Mouse (Mus musculus) frontal cortex, adult 2 months (tissue): ENCODE data around the gene Wdr73. TPM values are rescaled to one million over a fixed set of nuclear protein-coding genes. Genes with fewer than 3 reads are reported as not detected.
A peak's percentile ranks its signal among the peaks of the same experiment; 100 is the strongest.

Experiments used
- DNase-seq, 2 experiments: peaks; one replicate each; pipeline ENCODE4 v3.0.0; 2022; ENCODE audit warnings: low spot score in 1 of 2; ENCODE audit errors: extremely low spot score in 1 of 2
- polyA plus RNA-seq: library from polyadenylated mRNA; depleted of rRNA; stranded (reverse); fragments of >200 nt; gene quantifications from 2 replicates; pipeline ENCODE4 v1.2.3, GENCODE M21; 2012; rRNA removed

Wdr73 gene
- polyA plus RNA-seq, 1 experiment = 28.0 TPM

DNA sequence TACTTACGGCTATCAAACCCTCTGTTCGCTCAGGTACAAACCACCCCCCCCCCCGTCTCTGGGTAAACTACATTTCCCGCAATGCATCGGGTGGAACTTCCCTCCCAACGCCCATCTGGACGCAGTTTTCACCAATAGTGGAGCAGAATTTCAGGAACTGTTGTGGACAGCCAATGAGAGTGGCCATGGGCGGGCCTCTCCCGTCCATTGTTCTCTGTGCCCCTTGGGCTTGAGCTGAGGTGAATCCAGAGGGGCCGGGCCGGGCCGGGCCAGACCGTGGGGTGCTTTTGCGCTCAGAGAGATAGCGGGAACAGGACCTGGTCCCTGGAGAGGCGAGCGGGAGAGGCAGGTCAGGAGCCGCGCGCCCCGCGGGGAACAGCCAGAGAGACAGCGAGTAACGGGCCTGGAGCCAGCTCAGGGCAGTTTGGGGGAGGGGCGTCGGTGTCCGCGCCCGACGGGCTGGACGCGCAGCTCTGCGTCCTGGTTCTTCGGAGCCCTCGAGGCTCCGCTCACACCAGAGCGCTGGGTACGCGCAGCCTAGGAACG lies 40.3 kb downstream of the Wdr73 start, which contains the start of gene Zscan2:
TSS of gene Zscan2 (plus strand) at position 192 of the 546 bp plus-strand sequence.
- peak; percentile 89 to 93 for DNase-seq

DNA sequence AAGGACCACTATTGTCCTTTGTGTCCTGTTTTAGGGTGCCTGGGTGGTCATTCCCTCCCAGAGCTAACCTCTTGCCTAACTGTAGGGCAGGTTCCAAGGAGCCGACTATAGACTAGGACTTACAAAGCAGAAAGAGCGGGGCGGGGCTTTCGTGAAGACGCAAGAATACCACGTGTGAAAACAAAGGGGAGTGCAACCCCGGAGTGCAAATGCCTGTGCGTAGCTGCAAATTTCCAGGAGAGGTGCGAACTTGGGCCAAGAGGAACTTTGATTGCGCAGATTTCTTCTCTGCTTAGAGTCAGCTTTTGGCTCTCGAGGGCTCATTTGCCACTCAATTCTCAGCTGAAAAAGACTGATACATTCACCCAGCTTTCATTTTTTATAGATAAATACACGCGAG lies 40.8 kb downstream of the Wdr73 start:
- DNase-seq = peak in 1 of 2 experiments; percentile 71

DNA sequence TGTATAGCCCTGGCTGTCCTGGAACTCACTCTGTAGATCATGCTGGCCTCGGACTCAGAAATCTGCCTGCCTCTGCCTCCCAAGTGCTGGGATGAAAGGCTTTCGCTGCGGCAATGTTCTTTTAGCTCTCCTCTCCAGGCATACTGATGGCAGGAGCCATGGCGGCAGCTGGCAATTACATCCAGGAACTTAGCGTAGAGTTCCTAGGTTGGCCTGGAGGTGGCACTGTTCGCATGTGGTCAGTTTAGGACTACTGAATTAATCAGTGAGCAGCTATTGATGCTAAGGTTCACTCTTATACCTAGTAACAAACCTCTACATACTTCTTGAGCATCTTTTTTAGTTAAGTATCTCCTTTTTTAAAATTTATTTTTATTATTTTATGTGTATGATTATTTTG lies 43.9 kb downstream of the Wdr73 start:
- peak; percentile 66 to 85 for DNase-seq

GRCm38 (mm10) chr7:80855316-80855715 lies 45.8 kb downstream of the Wdr73 start:
- peak in 1 of 2 experiments; percentile 24 for DNase-seq

GRCm38 (mm10) chr7:80853218-80853617 lies 47.9 kb downstream of the Wdr73 start:
- DNase-seq = no peak

DNA sequence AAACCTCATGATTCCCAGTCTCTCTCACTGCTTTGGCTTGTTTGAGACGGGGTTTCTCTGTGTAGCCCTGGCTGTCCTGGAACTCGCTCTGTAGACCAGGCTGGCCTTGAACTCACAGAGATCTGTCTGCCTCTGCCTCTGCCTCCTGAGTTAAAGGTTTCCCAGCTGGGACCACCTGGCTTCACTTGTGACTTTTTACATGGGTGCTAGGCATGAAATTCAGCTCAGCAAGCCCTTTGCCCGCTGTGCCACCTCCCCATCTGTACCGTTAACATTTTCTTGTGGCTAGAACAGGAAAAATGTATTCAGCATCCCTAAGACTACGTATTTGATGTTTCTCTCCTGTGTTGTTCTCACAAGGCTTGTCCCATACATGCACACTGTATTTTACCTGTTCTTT lies 50.5 kb downstream of the Wdr73 start:
- no peak for DNase-seq

DNA sequence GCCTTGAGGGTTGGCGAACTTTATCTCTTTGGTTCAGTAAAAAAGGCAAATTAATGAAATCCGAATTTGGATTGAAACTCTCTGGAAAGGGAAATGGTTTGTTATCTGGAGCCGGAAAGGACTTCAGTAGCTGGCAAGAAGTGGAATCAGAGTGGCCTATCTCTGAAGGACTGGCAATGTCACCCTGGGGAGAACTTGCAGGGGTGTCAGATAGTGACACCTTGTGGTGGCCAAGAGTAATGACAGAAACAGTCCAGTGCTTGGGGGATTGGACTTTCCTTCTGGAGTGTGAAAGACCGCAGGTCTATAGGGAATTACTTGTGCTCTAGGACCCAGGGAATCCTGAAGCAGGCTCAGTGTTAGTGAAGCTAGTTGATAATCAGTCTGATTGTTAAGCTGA lies 51.4 kb downstream of the Wdr73 start:
- DNase-seq = peak in 1 of 2 experiments; percentile 71

DNA sequence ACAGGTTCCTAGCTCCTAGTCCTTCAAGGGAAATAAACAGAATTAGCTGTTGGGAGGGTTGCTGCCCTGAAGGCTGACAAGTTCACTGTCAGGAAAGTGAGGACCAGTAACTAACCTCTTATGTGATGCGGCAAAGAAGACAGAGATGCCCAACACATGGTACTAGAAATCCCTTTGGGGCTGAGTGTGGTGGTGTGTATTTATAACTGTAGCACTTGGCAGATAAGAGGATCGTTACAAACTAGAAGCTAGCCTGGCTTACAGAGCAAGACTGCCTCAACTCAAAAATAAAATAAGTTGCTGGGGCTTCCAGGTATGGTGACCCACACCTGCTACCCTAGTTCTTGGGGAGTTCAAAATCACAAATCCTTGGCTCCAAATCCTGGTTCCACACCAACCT lies 51.8 kb downstream of the Wdr73 start:
- DNase-seq = no peak

DNA sequence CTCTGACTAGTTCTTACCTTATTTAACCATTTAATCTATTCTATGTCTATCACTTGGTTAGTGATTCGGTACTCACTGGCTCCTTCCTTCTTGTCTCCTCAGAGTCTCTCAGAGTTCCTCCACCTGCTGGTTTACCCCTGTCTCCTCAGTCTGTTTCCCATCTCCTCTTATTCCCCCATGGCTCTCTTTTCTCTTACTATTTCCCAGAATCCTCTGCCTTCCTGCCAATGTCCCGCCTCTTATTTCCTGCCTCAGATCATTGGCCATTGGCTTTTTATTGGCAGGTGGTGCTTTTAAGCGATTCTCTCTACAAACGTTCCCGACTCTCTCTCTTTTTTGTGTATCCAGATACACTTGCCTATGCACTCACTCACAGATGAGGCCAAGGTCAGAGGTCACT lies 54.4 kb downstream of the Wdr73 start:
- DNase-seq = no peak

DNA sequence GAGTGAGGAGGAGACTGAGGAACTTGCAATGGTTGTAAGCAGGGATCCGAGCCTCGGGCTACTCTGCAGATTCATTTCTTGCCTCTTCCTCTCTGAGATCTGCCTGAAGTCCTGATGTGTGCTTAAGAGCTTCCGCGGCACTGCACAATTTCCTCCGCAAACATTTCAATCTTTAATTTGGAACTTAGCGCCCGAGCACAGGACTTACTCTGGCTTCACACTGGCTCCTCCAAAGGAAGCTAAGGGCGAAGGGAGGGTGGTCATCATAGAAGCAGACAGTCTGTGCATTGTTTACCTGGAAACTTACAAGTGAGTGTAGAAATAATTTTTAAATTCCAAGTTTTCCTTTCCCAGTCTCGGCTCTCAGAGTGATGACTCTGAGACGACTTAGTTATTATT lies 54.8 kb downstream of the Wdr73 start:
- no peak for DNase-seq

GRCm38 (mm10) chr7:80845621-80846279 lies 55.3 kb downstream of the Wdr73 start:
- DNase-seq = no peak

- DNase-seq = no peak
These were observed 56.4 kb downstream of the Wdr73 start for GRCm38 (mm10) chr7:80844691-80845090.

DNA sequence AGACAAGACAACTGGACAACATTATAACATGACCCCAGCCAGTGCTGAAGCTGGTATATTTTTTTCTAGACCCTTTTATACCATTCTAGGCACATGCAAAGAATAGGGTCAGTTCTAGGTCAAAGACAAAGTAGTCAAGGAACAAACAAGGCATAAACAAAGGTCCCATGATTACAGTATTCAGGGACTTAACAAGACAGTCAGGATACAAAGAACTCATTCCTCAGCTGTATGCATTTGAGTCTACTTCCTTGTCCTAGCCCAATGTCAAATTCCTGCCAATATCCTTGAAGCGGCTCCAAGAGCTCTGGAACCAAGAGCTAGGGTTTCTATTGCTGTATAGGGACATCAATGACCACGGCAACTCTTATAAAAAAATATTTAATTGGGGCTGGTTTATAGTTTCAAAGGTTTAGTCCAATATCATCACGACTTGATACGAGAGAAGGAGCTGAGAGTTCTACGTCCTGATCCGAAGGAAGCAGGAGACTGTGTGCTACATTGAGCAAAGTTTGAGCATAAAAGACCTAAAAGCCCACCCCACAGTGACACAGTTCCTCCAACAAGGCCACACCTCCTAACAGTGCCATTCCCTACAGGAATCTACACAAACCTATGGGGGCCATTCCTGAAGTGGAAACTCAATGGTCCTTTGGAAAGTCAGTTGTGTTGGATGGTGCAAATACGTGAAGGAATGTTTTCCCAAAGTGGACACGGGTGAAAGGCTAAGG lies 57.0 kb downstream of the Wdr73 start:
- DNase-seq = no peak

- no peak for DNase-seq
These were observed 57.9 kb downstream of the Wdr73 start for GRCm38 (mm10) chr7:80843176-80843575.

- DNase-seq = no peak
These were observed 58.9 kb downstream of the Wdr73 start for GRCm38 (mm10) chr7:80842132-80842531.

DNA sequence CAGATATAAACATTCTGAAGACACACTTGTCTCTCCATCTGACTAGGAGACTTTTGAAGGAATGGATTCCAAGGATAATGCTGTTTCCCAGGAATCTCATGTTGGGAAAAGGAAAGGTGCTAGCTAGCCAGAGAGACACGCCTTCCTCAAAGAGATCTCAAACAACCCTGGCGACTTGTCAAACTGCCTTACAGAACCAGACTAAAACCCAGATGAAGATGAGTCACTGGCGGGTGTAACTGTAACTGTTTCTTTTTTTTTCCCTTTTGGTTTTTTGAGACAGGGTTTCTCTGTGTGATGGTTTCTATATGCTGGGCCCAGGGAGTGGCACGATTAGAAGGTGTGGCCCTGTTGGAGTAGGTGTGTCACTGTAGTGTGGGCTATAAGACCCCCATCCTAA lies 60.1 kb downstream of the Wdr73 start:
- DNase-seq = peak in 1 of 2 experiments; percentile 71

Other genes with a start within 250 kb of the Wdr73 start
- gene Crtc3, start 212.4 kb downstream of the Wdr73 start, polyA plus RNA-seq = 15.9 and 16.8 TPM in 2 replicates
- 23.5 and 26.2 TPM in 2 replicates for gene Iqgap1, start 75.3 kb downstream of the Wdr73 start, polyA plus RNA-seq
- gene Zscan2, start 40.3 kb downstream of the Wdr73 start, polyA plus RNA-seq = 12.0 and 13.6 TPM in 2 replicates
- gene Nmb, start 3.8 kb upstream of the Wdr73 start, polyA plus RNA-seq = 74.1 and 95.3 TPM in 2 replicates
- 59.8 and 60.6 TPM in 2 replicates for gene Sec11a, start 46.5 kb upstream of the Wdr73 start, polyA plus RNA-seq
- 14.1 and 16.6 TPM in 2 replicates for gene Zfp592, start 92.4 kb upstream of the Wdr73 start, polyA plus RNA-seq
- 0.59 and 0.60 TPM in 2 replicates for gene Alpk3, start 156.3 kb upstream of the Wdr73 start, polyA plus RNA-seq
- 0.34 and 0.42 TPM in 2 replicates for gene Slc28a1, start 213.5 kb upstream of the Wdr73 start, polyA plus RNA-seq